Mouse (Mus musculus) midbrain, embryonic 13.5 days (tissue): ENCODE results near the gene B3galnt2. TPM values are rescaled to one million over a fixed set of nuclear protein-coding genes. Genes with fewer than 3 reads are reported as not detected.

Source experiments
- ATAC-seq: fragments of 200-750 bp; cut with Nextera tagmentation; 2 replicates; pipeline ENCODE4 v1.8.0; 2017; ENCODE audit warnings: mild to moderate bottlenecking, moderate TSS enrichment, moderate library complexity
- H3K27ac ChIP-seq: fragments of 300-500 bp; sonication (generic); 2 replicates; pipeline ENCODE4 v1.5.1; 2015; ENCODE audit warnings: inconsistent platforms, mild to moderate bottlenecking, moderate library complexity
- H3K27me3 ChIP-seq: fragments of 300-500 bp; sonication (generic); 2 replicates; pipeline ENCODE4 v1.6.1; 2015; ENCODE audit warnings: mild to moderate bottlenecking, inconsistent platforms
- H3K36me3 ChIP-seq: fragments of 300-500 bp; sonication (generic); 2 replicates; pipeline ENCODE4 v1.6.1; 2015; ENCODE audit warnings: mild to moderate bottlenecking, inconsistent platforms
- H3K4me1 ChIP-seq: fragments of 300-500 bp; sonication (generic); replicated peaks from 2 replicates; pipeline ENCODE4 v1.6.1; 2015; ENCODE audit warnings: inconsistent platforms
- H3K4me2 ChIP-seq: fragments of 300-500 bp; sonication (generic); replicated peaks from 2 replicates; pipeline ENCODE4 v1.6.1; 2015; ENCODE audit warnings: moderate library complexity, mild to moderate bottlenecking, inconsistent platforms
- H3K4me3 ChIP-seq: fragments of 300-500 bp; sonication (generic); replicated peaks from 2 replicates; pipeline ENCODE4 v1.5.1; 2015; ENCODE audit warnings: mild to moderate bottlenecking, inconsistent platforms
- H3K9ac ChIP-seq: fragments of 300-500 bp; sonication (generic); replicated peaks from 2 replicates; pipeline ENCODE4 v1.6.1; 2015; ENCODE audit warnings: mild to moderate bottlenecking, inconsistent platforms
- H3K9me3 ChIP-seq: fragments of 300-500 bp; sonication (generic); 2 replicates; pipeline ENCODE4 v1.6.1; 2016; ENCODE audit warnings: mild to moderate bottlenecking, inconsistent platforms
- WGBS: fragments of 180-500 bp; shearing (Covaris S2); methylation state at CpG from one replicate; pipeline ENCODE4 v1.1.7; 2015; 5-methylcytosine and 5-hydroxymethylcytosine counted together
- polyA plus RNA-seq: library from polyadenylated mRNA; unstranded; fragments of >200 nt; fragmentation: Nextera tagmentation; extraction: Ambion mirVana; gene quantifications from 2 replicates; pipeline ENCODE4 v1.2.1, GENCODE M21; 2015

Gene B3galnt2
- 22.0 and 26.7 TPM in 2 replicates for polyA plus RNA-seq

GRCm38 (mm10) chr13:13953874-13954832 lies at the start of gene B3galnt2:
TSS of gene B3galnt2 (plus strand) at chr13:13954469.
- WGBS = under 1% methylated on average over 77 of the region's 78 CpGs
- Histone ChIP-seq H3K4me1 (peaks cover 17% of the 10 kb centered on the region), H3K36me3 (peaks cover 7% of the 10 kb centered on the region; the same call in 1 of the 2 replicates), H3K27me3 (no peaks in the 10 kb centered on the region), H3K9ac (peak within 1 kb of the TSS; percentile 85), H3K27ac (peak within 1 kb of the TSS; percentile 80), H3K9me3 (no peaks in the 10 kb centered on the region), H3K4me3 (peak within 1 kb of the TSS; percentile 89), H3K4me2 (peak within 1 kb of the TSS; percentile 75)
- ATAC-seq = peak; percentile 99

- Histone ChIP-seq H3K9ac (no peak overlapping the region), H3K4me2 (no peak overlapping the region), H3K9me3 (no peaks in the 10 kb centered on the region), H3K4me1 (no peaks in the 10 kb centered on the region), H3K4me3 (no peak overlapping the region), H3K36me3 (no peaks in the 10 kb centered on the region), H3K27me3 (no peaks in the 10 kb centered on the region), H3K27ac (no peak overlapping the region)
- 54% methylated on average over 2 of the region's 2 CpGs for WGBS
- no peak for ATAC-seq
These were observed 42.9 kb upstream of the B3galnt2 start for GRCm38 (mm10) chr13:13911341-13911740.

- ATAC-seq = no peak
- H3K9me3 ChIP-seq = no peaks in the 10 kb centered on the region
- no peaks in the 10 kb centered on the region for H3K27me3 ChIP-seq
- H3K4me3 ChIP-seq = no peak overlapping the region
- WGBS = 97% methylated on average over 3 of the region's 3 CpGs
- no peak overlapping the region for H3K4me2 ChIP-seq
- H3K9ac ChIP-seq = no peak overlapping the region
- H3K36me3 ChIP-seq = no peaks in the 10 kb centered on the region
- no peaks in the 10 kb centered on the region for H3K4me1 ChIP-seq
- H3K27ac ChIP-seq = no peak overlapping the region
These were observed 34.9 kb upstream of the B3galnt2 start for GRCm38 (mm10) chr13:13919396-13919795.

GRCm38 (mm10) chr13:13922526-13922925 lies 31.7 kb upstream of the B3galnt2 start:
- Histone ChIP-seq H3K27me3 (no peaks in the 10 kb centered on the region), H3K9me3 (no peaks in the 10 kb centered on the region), H3K36me3 (no peaks in the 10 kb centered on the region), H3K4me2 (no peak overlapping the region), H3K4me3 (no peak overlapping the region), H3K9ac (no peak overlapping the region), H3K4me1 (no peaks in the 10 kb centered on the region), H3K27ac (no peak overlapping the region)
- no peak for ATAC-seq

GRCm38 (mm10) chr13:13929982-13930381 lies 24.3 kb upstream of the B3galnt2 start:
- no peak overlapping the region for H3K4me2 ChIP-seq
- no peak for ATAC-seq
- no peaks in the 10 kb centered on the region for H3K27me3 ChIP-seq
- WGBS = 90% methylated on average over 2 of the region's 2 CpGs
- H3K4me3 ChIP-seq = no peak overlapping the region
- no peaks in the 10 kb centered on the region for H3K36me3 ChIP-seq
- H3K9me3 ChIP-seq = no peaks in the 10 kb centered on the region
- no peak overlapping the region for H3K9ac ChIP-seq
- no peaks in the 10 kb centered on the region for H3K4me1 ChIP-seq
- no peak overlapping the region for H3K27ac ChIP-seq

- Histone ChIP-seq H3K4me3 (peak overlapping the region; percentile 89), H3K9me3 (no peaks in the 10 kb centered on the region), H3K27ac (peak overlapping the region; percentile 80), H3K27me3 (no peaks in the 10 kb centered on the region), H3K4me1 (peaks cover 17% of the 10 kb centered on the region), H3K9ac (peak overlapping the region; percentile 85), H3K4me2 (peak overlapping the region; percentile 75), H3K36me3 (peaks cover 7% of the 10 kb centered on the region; the same call in 1 of the 2 replicates)
- under 1% methylated on average over 29 of the region's 29 CpGs for WGBS
- ATAC-seq = no peak
These were observed 662 bp downstream of the B3galnt2 start for GRCm38 (mm10) chr13:13954931-13955330.

- 90% methylated on average over 4 of the region's 4 CpGs for WGBS
- no peak overlapping the region for H3K4me2 ChIP-seq
- H3K4me1 ChIP-seq = peaks cover 17% of the 10 kb centered on the region
- H3K27ac ChIP-seq = no peak overlapping the region
- H3K27me3 ChIP-seq = no peaks in the 10 kb centered on the region
- ATAC-seq = no peak
- no peak overlapping the region for H3K9ac ChIP-seq
- H3K9me3 ChIP-seq = no peaks in the 10 kb centered on the region
- peaks cover 7% of the 10 kb centered on the region; the same call in 1 of the 2 replicates for H3K36me3 ChIP-seq
- H3K4me3 ChIP-seq = no peak overlapping the region
These were observed 2.4 kb downstream of the B3galnt2 start for GRCm38 (mm10) chr13:13956686-13957085.

- H3K4me3 ChIP-seq = no peak overlapping the region
- no peak overlapping the region for H3K27ac ChIP-seq
- H3K36me3 ChIP-seq = peaks cover 7% of the 10 kb centered on the region; the same call in 1 of the 2 replicates
- H3K9me3 ChIP-seq = no peaks in the 10 kb centered on the region
- H3K9ac ChIP-seq = no peak overlapping the region
- H3K27me3 ChIP-seq = no peaks in the 10 kb centered on the region
- WGBS = 91% methylated on average over 4 of the region's 4 CpGs
- no peak overlapping the region for H3K4me2 ChIP-seq
- peaks cover 12% of the 10 kb centered on the region for H3K4me1 ChIP-seq
- ATAC-seq = no peak
These were observed 5.9 kb downstream of the B3galnt2 start for GRCm38 (mm10) chr13:13960211-13960610.

- no peak for ATAC-seq
These were observed 6.8 kb downstream of the B3galnt2 start for GRCm38 (mm10) chr13:13961046-13961445.

GRCm38 (mm10) chr13:13965388-13965964 lies 11.2 kb downstream of the B3galnt2 start:
- no peak overlapping the region for H3K27ac ChIP-seq
- peaks cover 7% of the 10 kb centered on the region; the same call in 1 of the 2 replicates for H3K36me3 ChIP-seq
- 68% methylated on average over 19 of the region's 19 CpGs for WGBS
- no peak overlapping the region for H3K9ac ChIP-seq
- no peak overlapping the region for H3K4me3 ChIP-seq
- no peak overlapping the region for H3K4me2 ChIP-seq
- H3K27me3 ChIP-seq = no peaks in the 10 kb centered on the region
- 0 out of 2 replicates have a peak, but pooled peaks have one; percentile 20 for ATAC-seq
- H3K4me1 ChIP-seq = no peaks in the 10 kb centered on the region
- H3K9me3 ChIP-seq = no peaks in the 10 kb centered on the region

More at GRCm38 (mm10) chr13:13961046-13961445, 6.8 kb downstream of the B3galnt2 start:
- no peaks in the 10 kb centered on the region for H3K27me3 ChIP-seq
- H3K9me3 ChIP-seq = no peaks in the 10 kb centered on the region
- H3K4me1 ChIP-seq = peaks cover 3% of the 10 kb centered on the region; the same call in 1 of the 2 replicates
- no peak overlapping the region for H3K27ac ChIP-seq
- H3K36me3 ChIP-seq = peaks cover 7% of the 10 kb centered on the region; the same call in 1 of the 2 replicates
- no peak overlapping the region for H3K4me3 ChIP-seq
- WGBS = 91% methylated on average over 4 of the region's 4 CpGs
- H3K9ac ChIP-seq = no peak overlapping the region
- no peak overlapping the region for H3K4me2 ChIP-seq

- Histone ChIP-seq H3K4me3 (no peak overlapping the region), H3K4me2 (no peak overlapping the region), H3K36me3 (peaks cover 8% of the 10 kb centered on the region; the same call in 1 of the 2 replicates), H3K27ac (no peak overlapping the region), H3K27me3 (no peaks in the 10 kb centered on the region), H3K4me1 (no peaks in the 10 kb centered on the region), H3K9me3 (no peaks in the 10 kb centered on the region), H3K9ac (no peak overlapping the region)
- no peak for ATAC-seq
- 97% methylated on average over 4 of the region's 4 CpGs for WGBS
These were observed 11.9 kb downstream of the B3galnt2 start for GRCm38 (mm10) chr13:13966172-13966571.

GRCm38 (mm10) chr13:13968629-13969111 lies 14.4 kb downstream of the B3galnt2 start:
- no peak for ATAC-seq
- peaks cover 10% of the 10 kb centered on the region; the same call in 1 of the 2 replicates for H3K36me3 ChIP-seq
- no peaks in the 10 kb centered on the region for H3K9me3 ChIP-seq
- no peak overlapping the region for H3K9ac ChIP-seq
- H3K27ac ChIP-seq = no peak overlapping the region
- no peaks in the 10 kb centered on the region for H3K27me3 ChIP-seq
- WGBS = 93% methylated on average over 4 of the region's 4 CpGs
- H3K4me1 ChIP-seq = no peaks in the 10 kb centered on the region
- H3K4me3 ChIP-seq = no peak overlapping the region
- no peak overlapping the region for H3K4me2 ChIP-seq
